Mouse (Mus musculus): Measurements from ENCODE around the gene Hdgfl2. TPM values are rescaled to one million over a fixed set of nuclear protein-coding genes. Genes with fewer than 3 reads are reported as not detected.

Hdgfl2 gene
- polyA plus RNA-seq, 1 experiment from 2014 or later, result 80.1 TPM

GRCm38 (mm10) chr17:56119431-56119830 lies 40.0 kb downstream of the Hdgfl2 start:
- Histone ChIP-seq H3K36me3 (ENCODE audit: control insufficient read depth, insufficient read depth, low read length) (no peaks in the 10 kb centered on the region), H3K27me3 (ENCODE audit: control insufficient read depth, insufficient read depth, low read length) (peaks cover 39% of the 10 kb centered on the region), H3K4me2 (ENCODE audit: low read depth, low read length) (peak overlapping the region; percentile 20; the same call in 1 of the 2 replicates), H3K27ac (ENCODE audit: low read length) (no peak overlapping the region), H3K4me1 (ENCODE audit: control insufficient read depth, insufficient read depth, low read length) (peaks cover 10% of the 10 kb centered on the region; the same call in 1 of the 2 replicates), H3K9me3 (replicated peaks; ENCODE audit: control insufficient read depth, low read length) (peaks cover 8% of the 10 kb centered on the region), H3K9ac (ENCODE audit: low read length) (no peak overlapping the region), H3K4me3 (replicated peaks; ENCODE audit: low read length) (no peak overlapping the region)
- WGBS, result 30% methylated on average over 12 of the region's 12 CpGs
- no peak for ATAC-seq (ENCODE audit: insufficient read depth, low FRiP score)

DNA sequence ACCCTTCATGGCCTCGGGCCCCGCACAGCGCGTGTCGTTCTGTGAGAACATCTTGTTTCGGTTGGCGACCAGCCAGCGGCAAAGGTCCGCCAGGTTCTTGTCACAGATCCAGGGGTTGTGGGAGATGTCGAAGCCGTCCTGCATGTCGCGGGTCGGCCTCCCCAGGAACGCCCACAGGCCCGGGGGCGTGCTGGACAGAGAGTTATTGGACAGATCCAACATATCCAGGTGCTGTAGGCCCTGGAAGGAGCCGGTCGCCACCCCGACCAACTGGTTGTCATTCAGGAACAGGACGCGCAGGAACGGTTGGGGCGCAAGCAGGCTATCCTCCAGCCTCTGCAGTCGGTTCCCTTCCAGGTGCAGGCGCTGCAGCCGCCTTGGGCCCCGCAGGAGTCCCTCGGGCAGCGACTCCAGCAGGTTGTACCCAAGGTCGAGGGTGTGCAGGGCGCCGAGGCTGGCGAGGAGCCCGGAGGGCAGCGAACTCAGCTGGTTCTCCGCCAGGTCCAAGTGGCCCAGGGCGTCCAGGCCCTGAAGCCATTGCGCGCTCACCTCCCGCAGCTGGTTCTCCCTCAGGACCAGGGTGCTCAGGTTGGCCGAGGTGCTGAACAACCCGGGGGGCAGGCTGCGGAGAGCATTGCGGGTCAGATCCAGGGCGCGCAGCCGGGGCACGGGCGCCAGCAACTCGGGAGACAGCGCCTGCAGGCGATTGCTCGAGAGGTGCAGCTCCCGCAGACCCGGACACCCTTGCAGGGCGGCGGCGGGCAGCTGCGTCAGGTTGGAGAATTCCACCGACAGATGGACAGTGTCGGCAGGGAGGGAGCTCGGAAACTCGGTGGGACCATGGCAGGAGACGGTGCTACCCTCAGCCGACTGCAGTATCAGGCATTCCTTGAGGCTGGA lies 40.8 kb downstream of the Hdgfl2 start:
- Histone ChIP-seq H3K9ac (ENCODE audit: low read length) (no peak overlapping the region), H3K9me3 (replicated peaks; ENCODE audit: control insufficient read depth, low read length) (peaks cover 8% of the 10 kb centered on the region), H3K27me3 (ENCODE audit: control insufficient read depth, insufficient read depth, low read length) (peaks cover 42% of the 10 kb centered on the region), H3K4me2 (ENCODE audit: low read depth, low read length) (peak overlapping the region; percentile 20), H3K36me3 (ENCODE audit: control insufficient read depth, insufficient read depth, low read length) (no peaks in the 10 kb centered on the region), H3K4me1 (ENCODE audit: control insufficient read depth, insufficient read depth, low read length) (peaks cover 10% of the 10 kb centered on the region; the same call in 1 of the 2 replicates), H3K27ac (ENCODE audit: low read length) (no peak overlapping the region), H3K4me3 (replicated peaks; ENCODE audit: low read length) (peak overlapping the region; percentile 15)
- 6% methylated on average over 66 of the region's 66 CpGs for WGBS
- no peak for ATAC-seq (ENCODE audit: insufficient read depth, low FRiP score)

- 54% methylated on average over 2 of the region's 2 CpGs for WGBS
- Histone ChIP-seq H3K4me2 (ENCODE audit: low read depth, low read length) (no peak within 1 kb of the TSS), H3K4me3 (replicated peaks; ENCODE audit: low read length) (no peak within 1 kb of the TSS), H3K4me1 (ENCODE audit: control insufficient read depth, insufficient read depth, low read length) (peaks cover 10% of the 10 kb centered on the region; the same call in 1 of the 2 replicates), H3K9ac (ENCODE audit: low read length) (no peak within 1 kb of the TSS), H3K9me3 (replicated peaks; ENCODE audit: control insufficient read depth, low read length) (peaks cover 8% of the 10 kb centered on the region), H3K36me3 (ENCODE audit: control insufficient read depth, insufficient read depth, low read length) (no peaks in the 10 kb centered on the region), H3K27me3 (ENCODE audit: control insufficient read depth, insufficient read depth, low read length) (peaks cover 42% of the 10 kb centered on the region), H3K27ac (ENCODE audit: low read length) (no peak within 1 kb of the TSS)
- no peak for ATAC-seq (ENCODE audit: insufficient read depth, low FRiP score)
These were observed 42.4 kb downstream of the Hdgfl2 start, which contains the start of gene Lrg1 for GRCm38 (mm10) chr17:56121826-56122225. Lrg1 (minus strand) TSS chr17:56122001.

GRCm38 (mm10) chr17:56123161-56123560 lies 43.7 kb downstream of the Hdgfl2 start:
- ATAC-seq (ENCODE audit: insufficient read depth, low FRiP score), result no peak
- H3K27me3 ChIP-seq (ENCODE audit: control insufficient read depth, insufficient read depth, low read length), result peaks cover 42% of the 10 kb centered on the region
- 83% methylated on average over 12 of the region's 12 CpGs for WGBS

GRCm38 (mm10) chr17:56123681-56124340 lies 44.4 kb downstream of the Hdgfl2 start:
- ATAC-seq (ENCODE audit: insufficient read depth, low FRiP score), result no peak
- 30% methylated on average over 59 of the region's 59 CpGs for WGBS
- H3K9ac ChIP-seq (ENCODE audit: low read length), result peak overlapping the region; percentile 74
- no peak overlapping the region for H3K27ac ChIP-seq (ENCODE audit: low read length)
- H3K36me3 ChIP-seq (ENCODE audit: control insufficient read depth, insufficient read depth, low read length), result no peaks in the 10 kb centered on the region
- H3K9me3 ChIP-seq (replicated peaks; ENCODE audit: control insufficient read depth, low read length), result peaks cover 8% of the 10 kb centered on the region
- H3K27me3 ChIP-seq (ENCODE audit: control insufficient read depth, insufficient read depth, low read length), result peaks cover 42% of the 10 kb centered on the region
- H3K4me1 ChIP-seq (ENCODE audit: control insufficient read depth, insufficient read depth, low read length), result peaks cover 10% of the 10 kb centered on the region; the same call in 1 of the 2 replicates
- peak overlapping the region; percentile 49 for H3K4me3 ChIP-seq (replicated peaks; ENCODE audit: low read length)
- H3K4me2 ChIP-seq (ENCODE audit: low read depth, low read length), result peak overlapping the region; percentile 90

More at GRCm38 (mm10) chr17:56123161-56123560, 43.7 kb downstream of the Hdgfl2 start:
- peaks cover 8% of the 10 kb centered on the region for H3K9me3 ChIP-seq (replicated peaks; ENCODE audit: control insufficient read depth, low read length)
- peaks cover 10% of the 10 kb centered on the region; the same call in 1 of the 2 replicates for H3K4me1 ChIP-seq (ENCODE audit: control insufficient read depth, insufficient read depth, low read length)
- no peak overlapping the region for H3K4me3 ChIP-seq (replicated peaks; ENCODE audit: low read length)
- no peaks in the 10 kb centered on the region for H3K36me3 ChIP-seq (ENCODE audit: control insufficient read depth, insufficient read depth, low read length)
- no peak overlapping the region for H3K27ac ChIP-seq (ENCODE audit: low read length)
- no peak overlapping the region for H3K4me2 ChIP-seq (ENCODE audit: low read depth, low read length)
- H3K9ac ChIP-seq (ENCODE audit: low read length), result no peak overlapping the region

GRCm38 (mm10) chr17:56124377-56125275 lies 45.2 kb downstream of the Hdgfl2 start:
- H3K9ac ChIP-seq (ENCODE audit: low read length), result peak overlapping the region; percentile 74
- H3K9me3 ChIP-seq (replicated peaks; ENCODE audit: control insufficient read depth, low read length), result peaks cover 8% of the 10 kb centered on the region
- no peak overlapping the region for H3K27ac ChIP-seq (ENCODE audit: low read length)
- WGBS, result 13% methylated on average over 58 of the region's 59 CpGs
- no peak for ATAC-seq (ENCODE audit: insufficient read depth, low FRiP score)
- peaks cover 39% of the 10 kb centered on the region for H3K27me3 ChIP-seq (ENCODE audit: control insufficient read depth, insufficient read depth, low read length)
- H3K4me2 ChIP-seq (ENCODE audit: low read depth, low read length), result peak overlapping the region; percentile 90
- H3K36me3 ChIP-seq (ENCODE audit: control insufficient read depth, insufficient read depth, low read length), result no peaks in the 10 kb centered on the region
- H3K4me3 ChIP-seq (replicated peaks; ENCODE audit: low read length), result peak overlapping the region; percentile 49
- H3K4me1 ChIP-seq (ENCODE audit: control insufficient read depth, insufficient read depth, low read length), result peaks cover 10% of the 10 kb centered on the region; the same call in 1 of the 2 replicates

GRCm38 (mm10) chr17:56125276-56125630 lies 45.8 kb downstream of the Hdgfl2 start:
- Histone ChIP-seq H3K9ac (ENCODE audit: low read length) (no peak overlapping the region), H3K27ac (ENCODE audit: low read length) (no peak overlapping the region), H3K9me3 (replicated peaks; ENCODE audit: control insufficient read depth, low read length) (peaks cover 8% of the 10 kb centered on the region), H3K4me2 (ENCODE audit: low read depth, low read length) (no peak overlapping the region), H3K4me3 (replicated peaks; ENCODE audit: low read length) (no peak overlapping the region), H3K4me1 (ENCODE audit: control insufficient read depth, insufficient read depth, low read length) (peaks cover 6% of the 10 kb centered on the region; the same call in 1 of the 2 replicates), H3K27me3 (ENCODE audit: control insufficient read depth, insufficient read depth, low read length) (peaks cover 33% of the 10 kb centered on the region), H3K36me3 (ENCODE audit: control insufficient read depth, insufficient read depth, low read length) (no peaks in the 10 kb centered on the region)
- WGBS, result 80% methylated on average over 4 of the region's 4 CpGs
- ATAC-seq (ENCODE audit: insufficient read depth, low FRiP score), result no peak

DNA sequence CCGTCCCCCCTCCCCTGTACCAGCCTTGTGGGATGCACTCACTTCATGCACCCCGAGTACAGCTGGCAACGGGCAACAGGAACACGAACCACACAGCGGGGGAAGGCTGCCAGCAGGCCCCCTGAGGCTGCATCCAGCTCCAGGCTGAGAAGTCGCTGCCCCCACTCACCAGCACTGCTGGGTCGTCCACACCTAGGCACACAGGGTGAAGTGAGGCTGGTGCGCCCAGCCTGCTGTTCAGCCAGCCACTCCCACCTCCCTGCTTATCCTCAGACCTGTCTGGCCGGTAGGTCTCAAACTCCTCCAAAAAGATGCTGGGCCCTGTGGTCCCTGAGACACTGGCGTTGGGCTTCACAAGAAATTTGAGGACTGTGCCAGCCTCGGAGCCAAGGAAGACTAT lies 46.7 kb downstream of the Hdgfl2 start:
- 75% methylated on average over 11 of the region's 11 CpGs for WGBS
- peaks cover 8% of the 10 kb centered on the region for H3K9me3 ChIP-seq (replicated peaks; ENCODE audit: control insufficient read depth, low read length)
- H3K27ac ChIP-seq (ENCODE audit: low read length), result no peak overlapping the region
- no peak overlapping the region for H3K4me2 ChIP-seq (ENCODE audit: low read depth, low read length)
- ATAC-seq (ENCODE audit: insufficient read depth, low FRiP score), result no peak
- H3K4me1 ChIP-seq (ENCODE audit: control insufficient read depth, insufficient read depth, low read length), result peaks cover 6% of the 10 kb centered on the region; the same call in 1 of the 2 replicates
- no peak overlapping the region for H3K9ac ChIP-seq (ENCODE audit: low read length)
- no peaks in the 10 kb centered on the region for H3K36me3 ChIP-seq (ENCODE audit: control insufficient read depth, insufficient read depth, low read length)
- peaks cover 24% of the 10 kb centered on the region for H3K27me3 ChIP-seq (ENCODE audit: control insufficient read depth, insufficient read depth, low read length)
- H3K4me3 ChIP-seq (replicated peaks; ENCODE audit: low read length), result no peak overlapping the region
